Mouse (Mus musculus): ENCODE measurements around the gene Scd2. TPM values are rescaled to one million over a fixed set of nuclear protein-coding genes. Genes with fewer than 3 reads are reported as not detected.
A peak's percentile ranks its signal among the peaks of the same experiment; 100 is the strongest.
"Not testable (repeated sequence)": the region's sequence is repeated elsewhere in the genome, so short reads cannot be mapped to it uniquely, and the experiment has no call there.

The Scd2 gene
- total and polyA plus RNA-seq, 3 experiments, result 97.6 to 710 (median 649) TPM

- no peaks in the 10 kb centered on the region for H3K36me3 ChIP-seq (replicated peaks)
- peak overlapping the region; percentile 68; the same call in 1 of the 2 replicates for H3K4me3 ChIP-seq (ENCODE audit: low read depth, low read length)
- TF ChIP-seq POLR2AphosphoS5 (IDR thresholded peaks at IDR 0.05; ENCODE audit: insufficient replicate concordance, low read depth, low read length) (no peak), CTCF (IDR thresholded peaks at IDR 0.05; ENCODE audit: low read depth, low read length) (no peak), GATA1 (IDR thresholded peaks at IDR 0.05; ENCODE audit: borderline replicate concordance, low read length) (no peak), TAL1 (conservative IDR thresholded peaks at IDR 0.05; ENCODE audit: low read depth, low read length) (no peak), GATA2 (IDR thresholded peaks at IDR 0.05; ENCODE audit: borderline replicate concordance, low read depth, low read length) (no peak)
- H3K27me3 ChIP-seq (ENCODE audit: insufficient read depth, low read length), result no peaks in the 10 kb centered on the region
- no peak for ATAC-seq (ENCODE audit: extremely low read depth, insufficient number of reproducible peaks, low FRiP score, poor library complexity, severe bottlenecking)
- H3K4me1 ChIP-seq (ENCODE audit: insufficient read depth, low read depth, low read length), result peaks cover 68% of the 10 kb centered on the region
- H3K9me3 ChIP-seq (replicated peaks), result no peaks in the 10 kb centered on the region
- no peak for DNase-seq (ENCODE audit: low spot score)
These were observed 44.6 kb upstream of the Scd2 start for GRCm38 (mm10) chr19:44248854-44249351.

DNA sequence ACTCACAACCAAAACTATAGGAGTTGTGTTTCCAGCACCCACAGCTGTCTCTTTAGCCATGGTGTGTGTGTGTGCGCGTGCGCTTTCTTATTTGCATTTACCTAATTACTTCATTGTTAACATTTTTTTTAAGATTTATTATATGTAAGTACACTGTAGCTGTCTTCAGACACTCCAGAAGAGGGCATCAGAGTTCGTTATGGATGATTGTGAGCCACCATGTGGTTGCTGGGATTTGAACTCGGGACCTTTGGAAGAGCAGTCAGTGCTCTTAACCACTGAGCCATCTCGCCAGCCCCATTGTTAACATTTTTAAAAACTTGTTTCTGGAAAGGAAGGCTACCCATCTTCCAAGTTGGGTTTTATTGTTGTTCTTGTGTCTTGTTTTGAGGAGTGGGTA, 42.3 kb upstream of the Scd2 start:
- DNase-seq (ENCODE audit: low spot score); ATAC-seq (ENCODE audit: extremely low read depth, insufficient number of reproducible peaks, low FRiP score, poor library complexity, severe bottlenecking); H3K4me3 ChIP-seq (ENCODE audit: low read depth, low read length); H3K27me3 ChIP-seq (ENCODE audit: insufficient read depth, low read length); H3K9me3 ChIP-seq (replicated peaks); H3K36me3 ChIP-seq (replicated peaks): not testable (repeated sequence)
- peaks cover 58% of the 10 kb centered on the region for H3K4me1 ChIP-seq (ENCODE audit: insufficient read depth, low read depth, low read length)

DNA sequence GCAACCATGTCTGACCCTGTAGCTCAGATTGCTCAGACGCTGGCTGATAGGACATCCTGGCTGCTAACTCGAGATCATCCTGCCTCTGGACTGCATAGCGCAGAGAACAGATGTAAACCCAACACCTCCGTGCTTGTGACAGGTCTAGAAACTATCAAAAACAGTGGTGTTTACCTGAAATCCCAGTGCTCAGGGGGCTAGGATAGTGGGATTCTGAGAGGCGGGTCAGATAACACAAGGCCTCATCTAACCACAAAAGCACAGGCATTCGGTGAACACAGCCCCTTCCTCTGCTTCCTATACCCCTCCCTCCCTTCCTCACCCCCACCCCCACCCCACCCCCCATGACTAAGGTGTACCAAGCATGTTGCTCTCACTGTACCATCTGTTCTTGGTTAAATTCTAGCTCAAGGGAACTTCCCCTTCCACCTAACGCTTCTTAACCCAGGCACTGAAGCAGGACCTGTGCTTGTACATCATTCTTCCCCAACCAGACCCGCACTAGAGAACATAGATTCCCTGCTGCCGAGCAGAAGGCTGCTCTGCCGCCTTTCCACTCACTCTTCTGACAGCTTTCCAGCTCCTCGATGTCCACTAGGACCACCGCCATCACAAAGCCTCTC, 41.4 kb upstream of the Scd2 start:
- DNase-seq (ENCODE audit: low spot score) (no peak), ATAC-seq (ENCODE audit: extremely low read depth, insufficient number of reproducible peaks, low FRiP score, poor library complexity, severe bottlenecking) (no peak)
- peaks cover 57% of the 10 kb centered on the region for H3K4me1 ChIP-seq (ENCODE audit: insufficient read depth, low read depth, low read length)
- H3K9me3 ChIP-seq (replicated peaks), result no peaks in the 10 kb centered on the region
- no peak overlapping the region for H3K4me3 ChIP-seq (ENCODE audit: low read depth, low read length)
- H3K27me3 ChIP-seq (ENCODE audit: insufficient read depth, low read length), result no peaks in the 10 kb centered on the region
- no peaks in the 10 kb centered on the region for H3K36me3 ChIP-seq (replicated peaks)
- TF ChIP-seq GATA1 (IDR thresholded peaks at IDR 0.05; ENCODE audit: borderline replicate concordance, low read length) (no peak), POLR2AphosphoS5 (IDR thresholded peaks at IDR 0.05; ENCODE audit: insufficient replicate concordance, low read depth, low read length) (no peak)

DNA sequence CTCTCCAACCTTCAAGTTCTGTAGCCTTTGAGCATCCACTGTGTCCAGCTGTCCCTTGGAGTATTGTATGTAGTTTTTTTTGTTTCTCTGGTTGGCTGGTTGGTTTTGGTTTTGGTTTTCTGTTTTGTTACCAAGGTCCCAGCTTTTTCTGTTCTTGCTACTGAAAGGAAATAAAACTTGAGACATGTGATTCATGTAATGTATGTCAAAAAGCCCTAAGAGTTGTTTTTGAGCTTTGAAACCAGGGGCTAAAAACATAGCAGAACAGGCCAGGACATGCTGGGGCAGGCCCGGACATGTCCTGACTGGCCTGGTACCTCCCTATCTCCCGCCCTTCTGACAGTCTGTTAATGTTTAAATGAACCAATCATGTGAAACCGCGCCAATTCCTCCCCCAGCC, 39.4 kb upstream of the Scd2 start:
- not testable (repeated sequence) for H3K36me3 ChIP-seq (replicated peaks); H3K27me3 ChIP-seq (ENCODE audit: insufficient read depth, low read length); H3K4me3 ChIP-seq (ENCODE audit: low read depth, low read length); DNase-seq (ENCODE audit: low spot score); ATAC-seq (ENCODE audit: extremely low read depth, insufficient number of reproducible peaks, low FRiP score, poor library complexity, severe bottlenecking); H3K9me3 ChIP-seq (replicated peaks)
- H3K4me1 ChIP-seq (ENCODE audit: insufficient read depth, low read depth, low read length), result peaks cover 60% of the 10 kb centered on the region

DNA sequence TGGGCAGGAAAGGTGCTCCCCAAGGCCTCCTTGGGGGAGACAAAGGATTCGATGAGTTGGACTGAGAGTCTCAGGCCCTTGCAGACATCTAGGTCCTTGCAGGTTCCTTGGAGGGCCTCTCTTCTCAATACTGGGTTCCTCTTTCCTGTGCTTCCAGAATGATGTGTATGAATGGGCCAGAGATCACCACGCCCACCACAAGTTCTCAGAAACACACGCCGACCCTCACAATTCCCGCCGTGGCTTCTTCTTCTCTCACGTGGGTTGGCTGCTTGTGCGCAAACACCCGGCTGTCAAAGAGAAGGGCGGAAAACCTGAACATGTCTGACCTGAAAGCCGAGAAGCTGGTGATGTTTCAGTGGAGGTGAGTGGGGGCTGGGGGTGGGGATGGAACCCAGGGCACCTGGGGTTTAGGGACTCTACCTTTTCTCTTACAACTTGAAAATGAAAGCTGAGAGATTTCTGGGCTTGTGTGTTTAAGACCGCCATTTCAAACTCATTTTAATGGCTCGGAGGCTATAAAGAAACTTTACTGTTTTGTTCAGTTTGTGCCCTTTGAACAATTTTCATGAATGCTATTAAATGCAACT, 36.0 kb upstream of the Scd2 start:
- no peak overlapping the region; the same call in 1 of the 2 replicates for H3K4me3 ChIP-seq (ENCODE audit: low read depth, low read length)
- TF ChIP-seq POLR2AphosphoS5 (IDR thresholded peaks at IDR 0.05; ENCODE audit: insufficient replicate concordance, low read depth, low read length) (no peak), GATA2 (IDR thresholded peaks at IDR 0.05; ENCODE audit: borderline replicate concordance, low read depth, low read length) (no peak), CTCF (IDR thresholded peaks at IDR 0.05; ENCODE audit: low read depth, low read length) (no peak), TAL1 (conservative IDR thresholded peaks at IDR 0.05; ENCODE audit: low read depth, low read length) (no peak), GATA1 (IDR thresholded peaks at IDR 0.05; ENCODE audit: borderline replicate concordance, low read length) (no peak)
- H3K4me1 ChIP-seq (ENCODE audit: insufficient read depth, low read depth, low read length), result peaks cover 45% of the 10 kb centered on the region
- DNase-seq (ENCODE audit: low spot score), result no peak
- no peaks in the 10 kb centered on the region for H3K27me3 ChIP-seq (ENCODE audit: insufficient read depth, low read length)
- peaks cover 4% of the 10 kb centered on the region for H3K36me3 ChIP-seq (replicated peaks)
- ATAC-seq (ENCODE audit: extremely low read depth, insufficient number of reproducible peaks, low FRiP score, poor library complexity, severe bottlenecking), result no peak
- no peaks in the 10 kb centered on the region for H3K9me3 ChIP-seq (replicated peaks)

GRCm38 (mm10) chr19:44259484-44259883, 34.0 kb upstream of the Scd2 start:
- Histone ChIP-seq H3K36me3 (replicated peaks) (peaks cover 6% of the 10 kb centered on the region), H3K4me1 (ENCODE audit: insufficient read depth, low read depth, low read length) (peaks cover 46% of the 10 kb centered on the region), H3K4me3 (ENCODE audit: low read depth, low read length) (no peak overlapping the region), H3K9me3 (replicated peaks) (no peaks in the 10 kb centered on the region), H3K27me3 (ENCODE audit: insufficient read depth, low read length) (no peaks in the 10 kb centered on the region)
- ATAC-seq (ENCODE audit: extremely low read depth, insufficient number of reproducible peaks, low FRiP score, poor library complexity, severe bottlenecking) (no peak), DNase-seq (ENCODE audit: low spot score) (no peak)
- TF ChIP-seq POLR2AphosphoS5 (IDR thresholded peaks at IDR 0.05; ENCODE audit: insufficient replicate concordance, low read depth, low read length) (no peak), CTCF (IDR thresholded peaks at IDR 0.05; ENCODE audit: low read depth, low read length) (no peak), GATA2 (IDR thresholded peaks at IDR 0.05; ENCODE audit: borderline replicate concordance, low read depth, low read length) (no peak), TAL1 (conservative IDR thresholded peaks at IDR 0.05; ENCODE audit: low read depth, low read length) (no peak), GATA1 (IDR thresholded peaks at IDR 0.05; ENCODE audit: borderline replicate concordance, low read length) (no peak)

GRCm38 (mm10) chr19:44260487-44260886, 33.0 kb upstream of the Scd2 start:
- DNase-seq (ENCODE audit: low spot score), result no peak
- no peaks in the 10 kb centered on the region for H3K27me3 ChIP-seq (ENCODE audit: insufficient read depth, low read length)
- no peaks in the 10 kb centered on the region for H3K9me3 ChIP-seq (replicated peaks)
- peaks cover 55% of the 10 kb centered on the region for H3K4me1 ChIP-seq (ENCODE audit: insufficient read depth, low read depth, low read length)
- no peak for TF ChIP-seq TAL1 (conservative IDR thresholded peaks at IDR 0.05; ENCODE audit: low read depth, low read length)
- TF ChIP-seq GATA1 (IDR thresholded peaks at IDR 0.05; ENCODE audit: borderline replicate concordance, low read length), result no peak
- TF ChIP-seq GATA2 (IDR thresholded peaks at IDR 0.05; ENCODE audit: borderline replicate concordance, low read depth, low read length), result no peak
- no peak for TF ChIP-seq CTCF (IDR thresholded peaks at IDR 0.05; ENCODE audit: low read depth, low read length)
- no peak overlapping the region for H3K4me3 ChIP-seq (ENCODE audit: low read depth, low read length)
- no peak for ATAC-seq (ENCODE audit: extremely low read depth, insufficient number of reproducible peaks, low FRiP score, poor library complexity, severe bottlenecking)
- peaks cover 6% of the 10 kb centered on the region for H3K36me3 ChIP-seq (replicated peaks)
